Mouse (Mus musculus) ES-E14 (cell line): ENCODE measurements at regions not wholly inside any gene's neighbourhood (a gene's known extent, or its start where the extent isn't known, plus 50 kb on each side); places are given as distances from the start of the nearest gene placed in this dataset.

Source experiments
- DNase-seq: peaks from one replicate; pipeline ENCODE4 v3.0.0-alpha.2; 2013; ENCODE audit warnings: low read depth, low spot score
- H3K27ac ChIP-seq: 2 replicates; pipeline ENCODE4 v1.5.1; 2012; ENCODE audit warnings: low read depth, mild to moderate bottlenecking, low read length, moderate library complexity, mixed read lengths; ENCODE audit not compliant: poor library complexity, insufficient read depth, severe bottlenecking
- H3K36me3 ChIP-seq: 2 replicates; pipeline ENCODE4 v1.6.1; 2012; ENCODE audit warnings: mild to moderate bottlenecking, low read length, moderate library complexity, mixed read lengths; ENCODE audit not compliant: control insufficient read depth, poor library complexity, insufficient read depth, severe bottlenecking
- H3K4me1 ChIP-seq, 2 experiments: fragments of 150-350 bp in 1 of 2; sonication (generic) in 1 of 2; 2 replicates each; pipeline ENCODE4 v1.6.1; 2012; ENCODE audit warnings: low read length in 2 of 2, mild to moderate bottlenecking in 1 of 2, mixed read lengths in 1 of 2; ENCODE audit not compliant: control insufficient read depth in 2 of 2, insufficient read depth in 2 of 2, poor library complexity in 1 of 2
- H3K4me3 ChIP-seq, 2 experiments: fragments of 150-350 bp in 1 of 2; sonication (generic) in 1 of 2; 2 replicates each; pipeline ENCODE4 v1.5.1; 2012; ENCODE audit warnings: low read length in 2 of 2, low read depth in 1 of 2, mild to moderate bottlenecking in 1 of 2, mixed read lengths in 1 of 2; ENCODE audit not compliant: insufficient read depth in 1 of 2, poor library complexity in 1 of 2, severe bottlenecking in 1 of 2
- H3K9ac ChIP-seq: 2 replicates; pipeline ENCODE4 v1.6.1; 2012; ENCODE audit warnings: low read depth, mild to moderate bottlenecking, low read length, mixed read lengths; ENCODE audit not compliant: poor library complexity, insufficient read depth, severe bottlenecking
- H3K9me3 ChIP-seq: fragments of 150-350 bp; sonication (generic); 2 replicates; pipeline ENCODE4 v1.6.1; 2012; ENCODE audit warnings: low read depth, mild to moderate bottlenecking, low read length; ENCODE audit not compliant: control insufficient read depth, insufficient read depth
- CHD2 ChIP-seq: IDR thresholded peaks from 2 replicates; pipeline ENCODE4 v1.6.1; 2014; ENCODE audit warnings: mild to moderate bottlenecking, low read depth, low read length, inconsistent platforms
- HCFC1 ChIP-seq: IDR thresholded peaks from 2 replicates; pipeline ENCODE4 v1.6.1; 2012; ENCODE audit warnings: low read length, inconsistent platforms, borderline replicate concordance; ENCODE audit not compliant: insufficient read depth
- MAFK ChIP-seq: IDR thresholded peaks from 2 replicates; pipeline ENCODE4 v1.6.1; 2014; ENCODE audit warnings: mild to moderate bottlenecking, low read depth, low read length, inconsistent platforms; ENCODE audit not compliant: insufficient read depth
- ZC3H11A ChIP-seq: IDR thresholded peaks from 2 replicates; pipeline ENCODE4 v1.6.1; 2012; ENCODE audit warnings: low read depth, mild to moderate bottlenecking, inconsistent platforms, low read length, borderline replicate concordance
- ZNF384 ChIP-seq: IDR thresholded peaks from 2 replicates; pipeline ENCODE4 v1.6.1; 2012; ENCODE audit warnings: low read depth, low read length, inconsistent platforms
- in situ Hi-C, 2 experiments: fragments of 600-800 bp; cut with MboI; formaldehyde crosslinking; loops; one replicate each; pipeline ENCODE4 v1.15.1; 2025; ENCODE audit warnings: low sequenced_read_pairs in 2 of 2, inconsistent platforms in 1 of 2; ENCODE audit not compliant: unreplicated experiment in 2 of 2

- no peaks in the 10 kb centered on the region for H3K9me3 ChIP-seq
- no peak for TF ChIP-seq MAFK
- TF ChIP-seq ZC3H11A, result no peak
- no peak for TF ChIP-seq CHD2
- TF ChIP-seq HCFC1, result no peak
- no peak for TF ChIP-seq ZNF384
- H3K4me1 ChIP-seq, result no peaks in the 10 kb centered on the region
- no peaks in the 10 kb centered on the region for H3K36me3 ChIP-seq
- H3K4me3 ChIP-seq, result no peak overlapping the region
- no peak overlapping the region for H3K27ac ChIP-seq
- no peak overlapping the region for H3K9ac ChIP-seq
- in situ Hi-C loops, result no loop called here
- no peak for DNase-seq
Measured at GRCm38 (mm10) chr16:24199408-24200167, 193.7 kb upstream of the Lpp start.

DNA sequence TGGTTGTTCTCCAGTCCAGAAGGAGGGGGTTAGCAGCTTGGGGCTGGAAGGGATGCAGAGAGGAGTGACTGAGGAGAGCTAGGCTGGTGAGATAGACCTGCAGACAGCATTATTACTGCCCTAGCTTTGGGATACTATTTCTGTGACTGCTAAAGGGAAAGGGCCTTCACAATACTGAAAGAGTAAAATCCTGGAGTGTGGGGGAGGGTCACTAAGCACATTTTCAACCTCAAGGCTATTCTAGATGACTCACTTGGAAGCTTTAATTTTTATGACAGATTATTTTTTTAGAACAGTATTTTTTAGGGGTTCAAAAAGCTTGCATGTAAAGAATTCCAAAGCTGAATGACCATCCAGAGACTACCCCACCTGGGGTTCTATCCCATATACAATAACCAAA is 195.0 kb upstream of the Lpp start:
- no peak overlapping the region for H3K9ac ChIP-seq
- no peaks in the 10 kb centered on the region for H3K4me1 ChIP-seq
- TF ChIP-seq ZC3H11A, result no peak
- TF ChIP-seq ZNF384, result no peak
- no peak for TF ChIP-seq CHD2
- no peak for DNase-seq
- H3K4me3 ChIP-seq, result no peak overlapping the region
- no peaks in the 10 kb centered on the region for H3K9me3 ChIP-seq
- no peaks in the 10 kb centered on the region for H3K36me3 ChIP-seq
- in situ Hi-C loops, result no loop called here
- no peak overlapping the region for H3K27ac ChIP-seq

- Histone ChIP-seq H3K27ac (no peak overlapping the region), H3K36me3 (no peaks in the 10 kb centered on the region), H3K9me3 (no peaks in the 10 kb centered on the region), H3K9ac (no peak overlapping the region), H3K4me1 (no peaks in the 10 kb centered on the region), H3K4me3 (no peak overlapping the region)
- DNase-seq, result no peak
- in situ Hi-C loops, result no loop called here
- TF ChIP-seq ZNF384 (no peak), CHD2 (no peak), HCFC1 (no peak), ZC3H11A (no peak), MAFK (no peak)
Measured at GRCm38 (mm10) chr16:24197618-24198017, 195.7 kb upstream of the Lpp start.

DNA sequence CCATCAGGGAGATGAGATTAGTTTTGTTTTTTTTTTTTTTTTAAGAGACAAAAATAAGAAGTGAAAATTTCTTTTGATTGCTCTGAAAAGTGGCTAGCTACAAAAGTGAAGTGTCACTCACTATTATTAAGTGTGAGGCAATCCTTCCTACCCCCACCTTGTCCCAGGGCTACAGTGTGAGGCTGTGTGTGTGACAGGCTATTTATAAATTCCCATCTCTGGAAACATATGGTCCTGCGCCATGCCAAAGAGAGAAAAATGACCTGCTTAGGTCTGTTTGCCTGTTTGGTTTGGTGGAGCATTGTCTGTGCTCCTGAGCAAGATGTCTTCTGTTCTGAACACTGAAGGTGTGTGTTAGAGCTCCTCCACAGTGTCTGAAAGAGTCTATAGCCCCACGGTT is 199.4 kb upstream of the Lpp start:
- no peaks in the 10 kb centered on the region for H3K4me1 ChIP-seq
- DNase-seq, result no peak
- H3K9ac ChIP-seq, result no peak overlapping the region; the same call in 1 of the 2 replicates
- H3K9me3 ChIP-seq, result no peaks in the 10 kb centered on the region
- H3K4me3 ChIP-seq, result no peak overlapping the region
- no peak for TF ChIP-seq ZC3H11A
- no peak for TF ChIP-seq CHD2
- TF ChIP-seq MAFK, result no peak
- TF ChIP-seq ZNF384, result no peak
- TF ChIP-seq HCFC1, result no peak
- H3K36me3 ChIP-seq, result no peaks in the 10 kb centered on the region
- no peak overlapping the region for H3K27ac ChIP-seq
- in situ Hi-C loops, result no loop called here
